Mouse (Mus musculus) myocyte (in vitro differentiated cells): Measurements from ENCODE around the gene Kcnk15. TPM values are rescaled to one million over a fixed set of nuclear protein-coding genes. Genes with fewer than 3 reads are reported as not detected.

Experiments used
- H3K27me3 ChIP-seq: one replicate; pipeline ENCODE4 v1.6.1; 2011; ENCODE audit not compliant: control insufficient read depth, insufficient read depth, insufficient read length
- H3K36me3 ChIP-seq: one replicate; pipeline ENCODE4 v1.6.1; 2011; ENCODE audit not compliant: control insufficient read depth, insufficient read depth
- H3K4me2 ChIP-seq: one replicate; pipeline ENCODE4 v1.6.1; 2011; ENCODE audit warnings: low read depth, control low read depth
- H3K4me3 ChIP-seq: one replicate; pipeline ENCODE4 v1.5.1; 2011; ENCODE audit warnings: mild to moderate bottlenecking, control low read depth, moderate library complexity
- H3K79me2 ChIP-seq: one replicate; pipeline ENCODE4 v1.6.1; 2011; ENCODE audit not compliant: control insufficient read depth, insufficient read depth
- H3ac ChIP-seq: one replicate; pipeline ENCODE4 v1.6.1; 2011; ENCODE audit not compliant: control insufficient read depth, insufficient read length
- CEBPB ChIP-seq: IDR thresholded peaks from 2 replicates; pipeline ENCODE4 v1.6.1; 2011; ENCODE audit warnings: mild to moderate bottlenecking, moderate library complexity; ENCODE audit not compliant: poor library complexity, insufficient read depth, severe bottlenecking
- E2F4 ChIP-seq: IDR thresholded peaks from one replicate; pipeline ENCODE4 v1.6.1; 2011; ENCODE audit warnings: mild to moderate bottlenecking, control low read depth, moderate library complexity; ENCODE audit not compliant: insufficient read depth
- MAX ChIP-seq: IDR thresholded peaks from one replicate; pipeline ENCODE4 v1.6.1; 2011; ENCODE audit warnings: low read depth, mild to moderate bottlenecking, control low read depth
- MYOD1 ChIP-seq, 3 experiments: IDR thresholded peaks; one replicate each; pipeline ENCODE4 v1.6.1; 2011; ENCODE audit warnings: control low read depth in 2 of 3, low read depth in 2 of 3, mild to moderate bottlenecking in 2 of 3, moderate library complexity in 1 of 3; ENCODE audit not compliant: insufficient read length in 2 of 3, control insufficient read depth in 1 of 3
- MYOG ChIP-seq, 3 experiments: IDR thresholded peaks; one replicate each; pipeline ENCODE4 v1.6.1; 2011; ENCODE audit warnings: control low read depth in 2 of 3, low read depth in 2 of 3, mild to moderate bottlenecking in 2 of 3; ENCODE audit not compliant: insufficient read length in 2 of 3, control insufficient read depth in 1 of 3, insufficient read depth in 1 of 3
- POLR2A ChIP-seq: IDR thresholded peaks from one replicate; pipeline ENCODE4 v1.6.1; 2011; ENCODE audit warnings: low read depth, mild to moderate bottlenecking, control low read depth, moderate library complexity; ENCODE audit not compliant: insufficient read length
- POLR2AphosphoS2 ChIP-seq: IDR thresholded peaks from one replicate; pipeline ENCODE4 v1.6.1; 2011; ENCODE audit warnings: low read depth, control low read depth; ENCODE audit not compliant: insufficient read length
- REST ChIP-seq: IDR thresholded peaks from one replicate; pipeline ENCODE4 v1.6.1; 2011; ENCODE audit warnings: mild to moderate bottlenecking, control low read depth, moderate library complexity; ENCODE audit not compliant: insufficient read depth, insufficient read length
- SRF ChIP-seq: IDR thresholded peaks from one replicate; pipeline ENCODE4 v1.6.1; 2011; ENCODE audit warnings: low read depth; ENCODE audit not compliant: control insufficient read depth, insufficient read length
- TCF12 ChIP-seq: IDR thresholded peaks from one replicate; pipeline ENCODE4 v1.6.1; 2011; ENCODE audit warnings: mild to moderate bottlenecking, control low read depth; ENCODE audit not compliant: poor library complexity, insufficient read depth, severe bottlenecking
- TCF3 ChIP-seq: IDR thresholded peaks from one replicate; pipeline ENCODE4 v1.6.1; 2011; ENCODE audit warnings: low read depth, control low read depth; ENCODE audit not compliant: insufficient read length
- USF1 ChIP-seq: IDR thresholded peaks from one replicate; pipeline ENCODE4 v1.6.1; 2011; ENCODE audit warnings: low read depth, mild to moderate bottlenecking, control low read depth, moderate library complexity
- polyA plus RNA-seq: library from polyadenylated mRNA; unstranded; fragments of >200 nt; fragmentation: generic; extraction: Trizol; gene quantifications from one replicate; pipeline ENCODE4 v1.2.1, GENCODE M21; 2012; ENCODE audit warnings: missing spikeins

Kcnk15 gene
- polyA plus RNA-seq, 1 experiment: not detected

- Histone ChIP-seq H3K27me3 (peaks cover 86% of the 10 kb centered on the region), H3K79me2 (no peaks in the 10 kb centered on the region), H3K36me3 (no peaks in the 10 kb centered on the region), H3K4me2 (no peak overlapping the region), H3K4me3 (no peak overlapping the region), H3ac (no peak overlapping the region)
- TF ChIP-seq SRF: no peak
- no peak for TF ChIP-seq POLR2AphosphoS2
- TF ChIP-seq MYOD1 (IDR thresholded peaks at IDR 0.05; ENCODE audit: control insufficient read depth in 1 of 3, insufficient read length in 2 of 3, low read depth in 2 of 3): no peak
- no peak for TF ChIP-seq E2F4
- TF ChIP-seq CEBPB: no peak
- TF ChIP-seq REST: no peak
- no peak for TF ChIP-seq TCF12
- no peak for TF ChIP-seq MYOG (IDR thresholded peaks at IDR 0.05; ENCODE audit: control insufficient read depth in 1 of 3, insufficient read depth in 1 of 3, insufficient read length in 2 of 3, low read depth in 2 of 3)
- no peak for TF ChIP-seq TCF3
- TF ChIP-seq MAX: no peak
- TF ChIP-seq POLR2A: no peak
- TF ChIP-seq USF1: no peak
These were observed 50.0 kb downstream of the Kcnk15 start for GRCm38 (mm10) chr2:163903461-163903860.

- Histone ChIP-seq H3K4me3 (no peak overlapping the region), H3K79me2 (no peaks in the 10 kb centered on the region), H3ac (no peak overlapping the region), H3K36me3 (no peaks in the 10 kb centered on the region), H3K27me3 (peaks cover 89% of the 10 kb centered on the region), H3K4me2 (no peak overlapping the region)
- TF ChIP-seq TCF12 (no peak), CEBPB (no peak), SRF (no peak), MAX (no peak), TCF3 (no peak), POLR2A (no peak), E2F4 (no peak), MYOD1 (IDR thresholded peaks at IDR 0.05; ENCODE audit: control insufficient read depth in 1 of 3, insufficient read length in 2 of 3, low read depth in 2 of 3) (no peak), POLR2AphosphoS2 (no peak), REST (no peak)
These were observed 50.9 kb downstream of the Kcnk15 start for GRCm38 (mm10) chr2:163904323-163904722.

- peaks cover 86% of the 10 kb centered on the region for H3K27me3 ChIP-seq
- H3K4me3 ChIP-seq: no peak overlapping the region
- no peaks in the 10 kb centered on the region for H3K79me2 ChIP-seq
- H3ac ChIP-seq: no peak overlapping the region
- TF ChIP-seq MYOD1 (IDR thresholded peaks at IDR 0.05; ENCODE audit: control insufficient read depth in 1 of 3, insufficient read length in 2 of 3, low read depth in 2 of 3): no peak
- no peak for TF ChIP-seq MAX
- TF ChIP-seq TCF3: no peak
- TF ChIP-seq REST: no peak
- no peak for TF ChIP-seq MYOG (IDR thresholded peaks at IDR 0.05; ENCODE audit: control insufficient read depth in 1 of 3, insufficient read depth in 1 of 3, insufficient read length in 2 of 3, low read depth in 2 of 3)
- no peak for TF ChIP-seq POLR2AphosphoS2
- no peaks in the 10 kb centered on the region for H3K36me3 ChIP-seq
- H3K4me2 ChIP-seq: no peak overlapping the region
These were observed 53.7 kb downstream of the Kcnk15 start for GRCm38 (mm10) chr2:163907131-163907530.

Other genes with a start within 250 kb of the Kcnk15 start
- gene Serinc3, start 208.5 kb upstream of the Kcnk15 start, polyA plus RNA-seq: 88.9 TPM
- gene Pkig, start 195.3 kb upstream of the Kcnk15 start, polyA plus RNA-seq: 799 TPM
- gene Ada, start 103.4 kb upstream of the Kcnk15 start, polyA plus RNA-seq: 0.60 TPM
- 2.0 TPM for gene Ccn5, start 32.8 kb upstream of the Kcnk15 start, polyA plus RNA-seq
- gene Rims4, start 65.0 kb downstream of the Kcnk15 start, polyA plus RNA-seq: not detected
- gene Ywhab, start 141.3 kb downstream of the Kcnk15 start, polyA plus RNA-seq: 118 TPM
- gene Pabpc1l, start 171.8 kb downstream of the Kcnk15 start, polyA plus RNA-seq: 1.5 TPM
- gene Stk4, start 216.7 kb downstream of the Kcnk15 start, polyA plus RNA-seq: 9.8 TPM
- gene Tomm34, start 217.5 kb downstream of the Kcnk15 start, polyA plus RNA-seq: 24.1 TPM